Mouse (Mus musculus): Measurements from ENCODE around the gene Stxbp3. TPM values are rescaled to one million over a fixed set of nuclear protein-coding genes. Genes with fewer than 3 reads are reported as not detected.
"Not testable (repeated sequence)": the region's sequence is repeated elsewhere in the genome, so short reads cannot be mapped to it uniquely, and the experiment has no call there.

Stxbp3 gene
- polyA plus RNA-seq, 1 experiment from 2014 or later = 12.8 TPM

DNA sequence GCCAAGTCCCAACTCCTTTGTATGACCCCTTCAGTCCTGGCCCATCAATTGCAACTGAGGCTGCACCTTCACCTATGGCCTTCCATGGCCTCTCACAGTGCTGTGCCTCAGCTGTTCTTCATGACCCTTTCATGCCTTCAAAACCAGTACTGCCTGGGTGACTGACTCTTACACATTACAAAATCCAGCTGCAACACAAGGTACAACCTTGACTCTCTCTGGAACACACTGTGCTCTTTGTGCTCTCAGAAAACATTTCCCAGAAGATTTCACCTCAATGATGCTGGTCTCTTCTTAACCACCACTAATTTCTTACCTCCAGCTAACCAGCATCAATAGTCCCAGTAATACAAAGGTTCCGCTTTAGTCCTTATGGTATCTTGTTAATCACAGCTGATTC, 6.6 kb downstream of the Stxbp3 start:
- H3K9ac ChIP-seq (replicated peaks; ENCODE audit: low read depth, low read length); H3K36me3 ChIP-seq (ENCODE audit: control insufficient read depth, insufficient read depth); H3K27ac ChIP-seq (ENCODE audit: low read length); H3K4me1 ChIP-seq (replicated peaks; ENCODE audit: control insufficient read depth, insufficient read depth, low read length); H3K4me2 ChIP-seq (ENCODE audit: low read length); H3K4me3 ChIP-seq (replicated peaks; ENCODE audit: low read length); ATAC-seq; H3K27me3 ChIP-seq (replicated peaks; ENCODE audit: control insufficient read depth, insufficient read depth, low read length); H3K9me3 ChIP-seq (ENCODE audit: control insufficient read depth, low read length): not testable (repeated sequence)
- 100% methylated on average over 1 of the region's 1 CpGs for WGBS

DNA sequence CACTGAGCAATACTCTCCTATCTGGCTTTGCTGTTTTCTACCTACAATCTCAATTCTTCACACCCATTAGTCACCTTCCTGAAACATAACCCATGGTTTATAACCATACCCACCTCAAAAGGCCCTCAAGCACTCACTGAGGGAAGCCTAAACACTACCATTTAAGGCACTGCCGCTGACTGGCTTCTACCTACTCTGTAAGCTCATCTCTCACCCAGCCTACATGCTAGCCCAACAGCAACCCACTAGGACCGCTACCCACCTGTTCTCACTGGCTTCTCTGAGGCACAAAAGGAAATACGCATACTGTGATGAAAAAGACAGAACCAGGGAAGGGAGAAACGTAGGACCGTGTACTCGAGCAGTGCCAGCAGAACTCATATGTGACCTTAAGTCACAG, 8.6 kb downstream of the Stxbp3 start:
- 94% methylated on average over 6 of the region's 6 CpGs for WGBS
- Histone ChIP-seq H3K4me3 (replicated peaks; ENCODE audit: low read length) (no peak overlapping the region), H3K4me2 (ENCODE audit: low read length) (no peak overlapping the region), H3K27ac (ENCODE audit: low read length) (no peak overlapping the region), H3K27me3 (replicated peaks; ENCODE audit: control insufficient read depth, insufficient read depth, low read length) (no peaks in the 10 kb centered on the region), H3K9me3 (ENCODE audit: control insufficient read depth, low read length) (no peaks in the 10 kb centered on the region), H3K36me3 (ENCODE audit: control insufficient read depth, insufficient read depth) (no peaks in the 10 kb centered on the region), H3K9ac (replicated peaks; ENCODE audit: low read depth, low read length) (no peak overlapping the region), H3K4me1 (replicated peaks; ENCODE audit: control insufficient read depth, insufficient read depth, low read length) (no peaks in the 10 kb centered on the region)
- ATAC-seq = no peak

DNA sequence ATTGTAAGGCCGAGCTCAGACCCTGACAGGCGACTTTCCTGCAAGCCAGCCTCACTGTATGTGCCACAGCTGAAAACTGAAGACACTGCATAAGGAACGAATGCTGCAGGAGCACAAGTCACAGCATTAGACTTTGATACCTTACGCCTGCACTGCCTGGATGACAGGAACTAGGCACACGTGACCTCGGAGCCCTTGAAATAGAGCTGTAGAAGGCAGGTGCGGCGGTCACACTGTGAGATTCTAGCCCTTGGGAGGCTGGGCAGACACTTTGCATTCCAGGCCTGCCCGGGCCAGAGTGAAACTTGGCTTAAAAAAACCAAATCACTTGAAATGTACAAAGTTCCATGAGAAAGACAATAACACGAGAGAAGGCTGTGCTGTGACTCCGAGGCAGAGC, 9.8 kb downstream of the Stxbp3 start:
- Histone ChIP-seq H3K27ac (ENCODE audit: low read length) (no peak overlapping the region), H3K4me2 (ENCODE audit: low read length) (no peak overlapping the region), H3K9me3 (ENCODE audit: control insufficient read depth, low read length) (no peaks in the 10 kb centered on the region), H3K36me3 (ENCODE audit: control insufficient read depth, insufficient read depth) (no peaks in the 10 kb centered on the region), H3K9ac (replicated peaks; ENCODE audit: low read depth, low read length) (no peak overlapping the region), H3K4me1 (replicated peaks; ENCODE audit: control insufficient read depth, insufficient read depth, low read length) (no peaks in the 10 kb centered on the region), H3K27me3 (replicated peaks; ENCODE audit: control insufficient read depth, insufficient read depth, low read length) (no peaks in the 10 kb centered on the region), H3K4me3 (replicated peaks; ENCODE audit: low read length) (no peak overlapping the region)
- WGBS = 91% methylated on average over 11 of the region's 11 CpGs
- no peak for ATAC-seq

DNA sequence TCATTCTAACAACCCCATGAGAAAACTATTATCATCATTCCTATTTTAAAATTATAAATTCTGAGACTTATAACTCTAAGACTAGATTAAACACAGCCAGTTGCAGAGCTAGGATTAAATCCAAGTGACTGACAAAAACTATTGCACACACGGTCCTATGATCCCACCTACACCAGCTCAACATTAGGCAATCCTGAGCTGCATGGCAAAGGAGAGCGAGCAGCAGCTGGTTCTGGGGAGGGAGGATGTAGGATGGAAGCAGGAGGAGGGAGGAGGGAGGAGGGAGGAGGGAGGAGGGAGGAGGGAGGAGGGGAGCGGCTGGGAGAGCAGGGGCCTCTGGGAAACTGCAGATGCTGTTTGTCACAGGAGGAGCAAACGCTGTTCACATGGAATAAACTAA, 24.7 kb downstream of the Stxbp3 start:
- H3K27ac ChIP-seq (ENCODE audit: low read length) = no peak overlapping the region
- 71% methylated on average over 4 of the region's 4 CpGs for WGBS
- no peaks in the 10 kb centered on the region for H3K9me3 ChIP-seq (ENCODE audit: control insufficient read depth, low read length)
- ATAC-seq = no peak
- H3K4me2 ChIP-seq (ENCODE audit: low read length) = no peak overlapping the region
- H3K9ac ChIP-seq (replicated peaks; ENCODE audit: low read depth, low read length) = no peak overlapping the region
- no peak overlapping the region for H3K4me3 ChIP-seq (replicated peaks; ENCODE audit: low read length)
- no peaks in the 10 kb centered on the region for H3K4me1 ChIP-seq (replicated peaks; ENCODE audit: control insufficient read depth, insufficient read depth, low read length)
- no peaks in the 10 kb centered on the region for H3K27me3 ChIP-seq (replicated peaks; ENCODE audit: control insufficient read depth, insufficient read depth, low read length)
- no peaks in the 10 kb centered on the region for H3K36me3 ChIP-seq (ENCODE audit: control insufficient read depth, insufficient read depth)

DNA sequence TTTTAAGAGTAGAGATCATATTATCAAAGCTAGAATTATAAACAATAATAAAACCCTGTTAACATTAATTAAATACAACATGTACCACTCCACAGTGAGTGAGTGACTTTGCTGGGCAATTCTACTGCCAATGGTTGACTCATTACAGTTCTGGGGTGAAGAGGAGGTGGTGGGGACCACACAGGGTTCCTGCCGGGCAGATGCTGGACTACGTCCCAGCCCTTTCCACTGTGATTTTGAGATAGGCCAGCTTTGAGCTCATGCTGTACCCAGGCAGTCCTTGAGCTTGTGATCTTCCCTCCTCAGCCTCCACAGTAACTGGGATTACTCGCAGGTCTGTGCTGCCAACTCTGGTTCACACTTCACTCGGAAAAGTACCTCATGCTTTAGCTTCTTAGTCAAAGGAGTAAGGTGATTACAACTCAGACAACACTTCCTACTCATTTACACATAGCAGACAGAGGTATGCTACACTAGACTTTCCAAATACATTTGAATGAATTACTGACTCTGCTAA, 29.5 kb downstream of the Stxbp3 start:
- Histone ChIP-seq H3K9me3 (ENCODE audit: control insufficient read depth, low read length) (no peaks in the 10 kb centered on the region), H3K4me2 (ENCODE audit: low read length) (no peak overlapping the region), H3K27me3 (replicated peaks; ENCODE audit: control insufficient read depth, insufficient read depth, low read length) (no peaks in the 10 kb centered on the region), H3K36me3 (ENCODE audit: control insufficient read depth, insufficient read depth) (no peaks in the 10 kb centered on the region), H3K4me1 (replicated peaks; ENCODE audit: control insufficient read depth, insufficient read depth, low read length) (no peaks in the 10 kb centered on the region), H3K9ac (replicated peaks; ENCODE audit: low read depth, low read length) (no peak overlapping the region), H3K4me3 (replicated peaks; ENCODE audit: low read length) (no peak overlapping the region), H3K27ac (ENCODE audit: low read length) (no peak overlapping the region)
- WGBS = 83% methylated on average over 4 of the region's 4 CpGs
- no peak for ATAC-seq

- ATAC-seq = no peak
- Histone ChIP-seq H3K9ac (replicated peaks; ENCODE audit: low read depth, low read length) (no peak overlapping the region), H3K27ac (ENCODE audit: low read length) (no peak overlapping the region), H3K4me1 (replicated peaks; ENCODE audit: control insufficient read depth, insufficient read depth, low read length) (no peaks in the 10 kb centered on the region), H3K27me3 (replicated peaks; ENCODE audit: control insufficient read depth, insufficient read depth, low read length) (no peaks in the 10 kb centered on the region), H3K4me2 (ENCODE audit: low read length) (no peak overlapping the region), H3K36me3 (ENCODE audit: control insufficient read depth, insufficient read depth) (peaks cover 5% of the 10 kb centered on the region; the same call in 1 of the 2 replicates), H3K9me3 (ENCODE audit: control insufficient read depth, low read length) (no peaks in the 10 kb centered on the region), H3K4me3 (replicated peaks; ENCODE audit: low read length) (no peak overlapping the region)
- WGBS = 31% methylated on average over 5 of the region's 5 CpGs
These were observed 34.7 kb downstream of the Stxbp3 start for GRCm38 (mm10) chr3:108805622-108806021.

GRCm38 (mm10) chr3:108798375-108798774, 42.0 kb downstream of the Stxbp3 start:
- peaks cover 5% of the 10 kb centered on the region; the same call in 1 of the 2 replicates for H3K36me3 ChIP-seq (ENCODE audit: control insufficient read depth, insufficient read depth)
- no peak overlapping the region for H3K4me2 ChIP-seq (ENCODE audit: low read length)
- WGBS = 84% methylated on average over 2 of the region's 2 CpGs

DNA sequence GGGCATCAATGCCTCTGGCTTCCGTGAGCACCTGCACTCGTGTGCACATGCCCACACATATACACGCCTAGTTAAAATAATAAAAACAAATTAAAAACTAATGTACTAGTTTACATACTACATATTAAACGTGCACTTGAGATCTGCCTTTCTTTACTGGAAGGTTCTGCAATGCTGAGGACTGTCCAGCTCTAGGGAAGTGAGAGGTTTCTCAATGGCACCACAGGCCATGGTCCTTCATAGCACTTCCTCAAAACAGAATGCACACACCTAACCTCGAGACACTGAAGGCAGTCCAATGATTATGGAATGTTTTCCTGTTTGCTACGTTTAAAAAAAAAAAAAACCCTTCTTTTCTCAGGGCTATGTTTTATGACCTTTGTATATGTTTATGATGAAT, 42.6 kb downstream of the Stxbp3 start:
- no peak overlapping the region for H3K27ac ChIP-seq (ENCODE audit: low read length)
- no peak for ATAC-seq
- no peaks in the 10 kb centered on the region for H3K9me3 ChIP-seq (ENCODE audit: control insufficient read depth, low read length)
- no peak overlapping the region for H3K4me2 ChIP-seq (ENCODE audit: low read length)
- 93% methylated on average over 6 of the region's 6 CpGs for WGBS
- no peak overlapping the region for H3K9ac ChIP-seq (replicated peaks; ENCODE audit: low read depth, low read length)
- H3K4me1 ChIP-seq (replicated peaks; ENCODE audit: control insufficient read depth, insufficient read depth, low read length) = no peaks in the 10 kb centered on the region
- H3K4me3 ChIP-seq (replicated peaks; ENCODE audit: low read length) = no peak overlapping the region
- peaks cover 3% of the 10 kb centered on the region; the same call in 1 of the 2 replicates for H3K36me3 ChIP-seq (ENCODE audit: control insufficient read depth, insufficient read depth)
- H3K27me3 ChIP-seq (replicated peaks; ENCODE audit: control insufficient read depth, insufficient read depth, low read length) = no peaks in the 10 kb centered on the region

More at GRCm38 (mm10) chr3:108798375-108798774, 42.0 kb downstream of the Stxbp3 start:
- Histone ChIP-seq H3K9me3 (ENCODE audit: control insufficient read depth, low read length) (no peaks in the 10 kb centered on the region), H3K27ac (ENCODE audit: low read length) (no peak overlapping the region), H3K27me3 (replicated peaks; ENCODE audit: control insufficient read depth, insufficient read depth, low read length) (no peaks in the 10 kb centered on the region), H3K9ac (replicated peaks; ENCODE audit: low read depth, low read length) (no peak overlapping the region), H3K4me3 (replicated peaks; ENCODE audit: low read length) (no peak overlapping the region), H3K4me1 (replicated peaks; ENCODE audit: control insufficient read depth, insufficient read depth, low read length) (no peaks in the 10 kb centered on the region)
- ATAC-seq = no peak

DNA sequence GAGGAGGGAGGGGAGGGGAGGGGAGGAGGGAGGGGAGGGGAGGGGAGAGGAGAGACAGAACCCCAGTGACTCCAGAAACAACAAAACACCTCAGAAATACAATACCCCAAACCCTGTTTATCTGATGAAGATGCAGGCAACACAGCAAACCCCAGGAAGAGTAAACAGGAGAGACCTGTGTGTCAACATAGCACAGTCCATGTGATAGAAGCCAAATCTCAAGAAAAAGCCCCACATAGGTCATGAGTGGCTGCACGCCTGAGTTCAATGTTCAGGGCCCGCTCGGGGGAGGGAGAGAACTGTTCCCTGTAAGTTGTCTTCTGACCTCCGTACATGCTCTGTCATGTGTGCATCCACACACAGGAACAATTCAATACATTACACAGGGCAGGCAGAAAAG, 43.9 kb downstream of the Stxbp3 start:
- Histone ChIP-seq H3K4me2 (ENCODE audit: low read length) (no peak overlapping the region), H3K27me3 (replicated peaks; ENCODE audit: control insufficient read depth, insufficient read depth, low read length) (no peaks in the 10 kb centered on the region), H3K36me3 (ENCODE audit: control insufficient read depth, insufficient read depth) (no peaks in the 10 kb centered on the region), H3K4me1 (replicated peaks; ENCODE audit: control insufficient read depth, insufficient read depth, low read length) (no peaks in the 10 kb centered on the region), H3K27ac (ENCODE audit: low read length) (no peak overlapping the region), H3K9me3 (ENCODE audit: control insufficient read depth, low read length) (no peaks in the 10 kb centered on the region), H3K4me3 (replicated peaks; ENCODE audit: low read length) (no peak overlapping the region), H3K9ac (replicated peaks; ENCODE audit: low read depth, low read length) (no peak overlapping the region)
- 94% methylated on average over 4 of the region's 4 CpGs for WGBS
- no peak for ATAC-seq

Data from forebrain, embryonic 16.5 days (tissue).